Mouse (Mus musculus): Measurements from ENCODE around the gene Gm5485.

DNA sequence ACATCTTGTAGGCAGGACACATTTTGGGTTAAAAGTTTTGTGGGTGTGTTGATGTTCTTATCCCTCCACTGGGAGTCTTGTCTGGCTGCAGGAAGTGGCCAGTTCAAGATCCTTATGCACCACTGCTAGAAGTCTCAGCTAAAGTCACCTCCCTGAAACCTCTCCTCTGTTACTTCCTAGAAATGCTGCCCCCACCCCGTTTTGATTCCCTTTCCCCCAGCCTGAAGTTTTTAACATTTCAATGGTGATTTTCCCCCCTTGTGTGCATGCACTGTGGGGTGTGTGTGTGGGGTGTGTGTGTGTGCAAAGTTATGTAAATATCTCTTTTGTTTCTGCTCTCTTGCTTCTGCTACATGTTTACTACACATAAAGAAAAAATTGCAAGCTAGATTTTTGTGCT lies 23.2 kb upstream of the Gm5485 start:
- no peak for TF ChIP-seq CTCF (IDR thresholded peaks at IDR 0.05; ENCODE audit: low read depth)
- no peak for TF ChIP-seq EP300 (optimal IDR thresholded peaks at IDR 0.05)
